Mouse (Mus musculus) left cerebral cortex, postnatal 36 days (tissue): ENCODE results near the gene Rps9. TPM values are rescaled to one million over a fixed set of nuclear protein-coding genes. Genes with fewer than 3 reads are reported as not detected.

Experiments used
- DNase-seq, 2 experiments: peaks; one replicate each; pipeline ENCODE4 v3.0.0; 2021 to 2022; ENCODE audit warnings: low spot score in 2 of 2, mixed read lengths in 1 of 2
- intact Hi-C: fragments of 180-260 bp; cut with DNase I; formaldehyde crosslinking; loops from one replicate; pipeline ENCODE4 v1.15.1; 2025
- total RNA-seq, 2 experiments: library from RNA; stranded (reverse); gene quantifications; 2 replicates each; pipeline ENCODE4 v1.2.3; 2021

Rps9 gene
- 100 to 1,000 TPM; 312 to 356 TPM for total RNA-seq

- intact Hi-C loops, result no loop called here
- DNase-seq, result peak; percentile 93 to 98
These were observed at the start of gene Rps9 for GRCm38 (mm10) chr7:3703879-3704441. TSS of gene Rps9 (plus strand) at chr7:3703993.

- intact Hi-C loops, result no loop called here
- DNase-seq, result no peak
These were observed 46.8 kb upstream of the Rps9 start for GRCm38 (mm10) chr7:3656966-3657365.

- no peak for DNase-seq
- intact Hi-C loops, result no loop called here
These were observed 45.2 kb upstream of the Rps9 start for GRCm38 (mm10) chr7:3658578-3658977.

- intact Hi-C loops, result loop anchor here (2.0 kb wide), 1 partner anchor 20 kb away; the partner anchor contains the start of gene Cnot3
- DNase-seq, result no peak
These were observed 39.1 kb upstream of the Rps9 start for GRCm38 (mm10) chr7:3664524-3665214.

- intact Hi-C loops, result loop anchor here (2.0 kb wide), 1 partner anchor 21 kb away; the partner anchor contains the start of gene Cnot3
These were observed 38.3 kb upstream of the Rps9 start, which contains the start of gene Leng1 for GRCm38 (mm10) chr7:3665215-3666114. TSS of gene Leng1 (minus strand) at chr7:3665840.

GRCm38 (mm10) chr7:3666921-3667391 lies 36.8 kb upstream of the Rps9 start:
- intact Hi-C loops, result no loop called here
- no peak for DNase-seq

More at GRCm38 (mm10) chr7:3665215-3666114, 38.3 kb upstream of the Rps9 start, which contains the start of gene Leng1:
- DNase-seq, result peak; percentile 95 to 97

GRCm38 (mm10) chr7:3674507-3675227 lies 29.1 kb upstream of the Rps9 start:
- intact Hi-C loops, result loop anchor here (10.0 kb wide), 2 partner anchors 750 to 800 kb away; no protein-coding TSS in a partner anchor
- peak; percentile 72 to 79 for DNase-seq

- DNase-seq, result no peak
- intact Hi-C loops, result loop anchor here (10.0 kb wide), 2 partner anchors 750 to 800 kb away; no protein-coding TSS in a partner anchor
These were observed 28.6 kb upstream of the Rps9 start for GRCm38 (mm10) chr7:3675228-3675548.

GRCm38 (mm10) chr7:3676371-3676770 lies 27.4 kb upstream of the Rps9 start:
- no peak for DNase-seq
- intact Hi-C loops, result loop anchor here (10.0 kb wide), 2 partner anchors 748 to 798 kb away; no protein-coding TSS in a partner anchor

- intact Hi-C loops, result loop anchor here (10.0 kb wide), 2 partner anchors 747 to 797 kb away; no protein-coding TSS in a partner anchor
- DNase-seq, result no peak
These were observed 26.5 kb upstream of the Rps9 start, which contains the start of gene Tmc4 for GRCm38 (mm10) chr7:3677342-3677741. TSS of gene Tmc4 (minus strand) at chr7:3677553.

GRCm38 (mm10) chr7:3683908-3684550 lies 19.8 kb upstream of the Rps9 start:
- intact Hi-C loops, result no loop called here
- DNase-seq, result no peak

GRCm38 (mm10) chr7:3684698-3685097 lies 19.1 kb upstream of the Rps9 start:
- DNase-seq, result no peak
- intact Hi-C loops, result no loop called here

GRCm38 (mm10) chr7:3685400-3686187 lies 18.2 kb upstream of the Rps9 start:
- DNase-seq, result no peak
- intact Hi-C loops, result no loop called here

GRCm38 (mm10) chr7:3691919-3692318 lies 11.9 kb upstream of the Rps9 start:
- intact Hi-C loops, result loop anchor here (10.0 kb wide), 2 partner anchors 453 to 1373 kb away; partner anchors contain the start of gene U2af2
- no peak for DNase-seq

- no peak for DNase-seq
- intact Hi-C loops, result loop anchor here (10.0 kb wide), 2 partner anchors 452 to 1372 kb away; partner anchors contain the start of gene U2af2
These were observed 11.3 kb upstream of the Rps9 start, which contains the start of gene Tsen34 for GRCm38 (mm10) chr7:3692382-3692986. TSS of gene Tsen34 (plus strand) at chr7:3692863.

- DNase-seq, result peak; percentile 95 to 97
- intact Hi-C loops, result loop anchor here (10.0 kb wide), 2 partner anchors 452 to 1372 kb away; partner anchors contain the start of gene U2af2
These were observed 10.6 kb upstream of the Rps9 start, which contains the start of gene Mboat7 for GRCm38 (mm10) chr7:3692987-3693808. TSS of gene Mboat7 (minus strand) at chr7:3693523.
